In the genomic region with DNA sequence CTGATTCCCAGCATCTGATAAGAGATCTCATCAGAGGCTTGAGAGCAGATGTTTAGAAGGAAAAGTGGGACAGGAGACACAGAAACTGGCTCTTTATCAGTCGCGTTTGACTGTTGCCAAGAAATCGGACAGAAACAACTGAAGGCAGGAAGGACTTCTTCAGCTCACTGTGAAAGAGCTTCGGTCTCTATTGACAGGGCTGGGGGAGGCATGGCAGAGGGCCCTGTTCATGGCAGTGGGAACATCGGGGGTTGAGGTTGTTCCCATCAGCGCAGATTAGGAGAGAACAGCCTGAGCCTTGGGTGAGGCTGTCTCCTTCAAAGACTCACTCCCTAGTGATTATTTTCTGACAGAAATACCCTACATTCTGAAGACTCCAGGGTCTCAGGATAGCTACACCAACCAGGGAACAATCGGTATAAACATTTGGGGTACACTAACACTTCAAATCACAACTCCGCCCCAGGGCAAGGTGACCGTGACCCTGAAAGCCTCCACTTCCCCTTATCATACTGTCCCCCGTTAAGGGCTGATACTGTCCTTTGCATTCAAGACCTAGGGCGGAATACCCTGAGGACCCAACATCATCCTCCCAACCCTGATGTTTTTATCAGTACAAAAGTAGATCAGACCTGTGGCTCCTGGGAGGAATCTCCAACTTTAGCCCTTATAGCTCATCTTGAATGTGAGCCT, we compare ENCODE assay signal across 24 mouse cellular contexts.
DNase-seq lines count a peak whose midpoint lies in the region; ATAC-seq and TF ChIP-seq lines count a peak whose summit lies in the region.
"Had no signal": no experiment of that assay in that cellular context is flagged by ENCODE, and none has a peak within 500 bp of the region (broad histone marks: within the 10 kb centered on the region; RNA-seq: fewer than 3 reads in every experiment).

No protein-coding gene starts in this region.

- peak; percentile 16 for DNase-seq in lung, embryonic 14.5 days
- no peak for DNase-seq in lung, adult 18-20 months
- peak; percentile 60 for DNase-seq in ovary, postnatal 36 days (ENCODE audit: low spot score)
- DNase-seq in ovary, postnatal 14 days (ENCODE audit: low spot score): no peak
- DNase-seq in testis, postnatal 10 days (ENCODE audit: low spot score): peak; percentile 56
- no peak for DNase-seq in hindbrain, embryonic 10.5 days (ENCODE audit: low spot score)
- DNase-seq: adrenal gland, adult 2 months; adrenal gland, postnatal 14 days; cerebellum, adult 11-12 months; cerebellum, adult 8-10 months; cerebellum, postnatal 36 days; embryo, embryonic 11 days; gastrocnemius, postnatal 25 days; heart, adult 18-20 months had no signal

- no peaks in the 10 kb centered on the region for H3K27me3 ChIP-seq in lung, embryonic 14.5 days (ENCODE audit: insufficient read depth, low read length)
- H3K27me3 ChIP-seq in hindbrain, embryonic 10.5 days (ENCODE audit: insufficient read depth, poor library complexity, severe bottlenecking): no peaks in the 10 kb centered on the region
- H3K27me3 ChIP-seq: embryonic facial prominence, embryonic 13.5 days; forebrain, embryonic 12.5 days; forebrain, embryonic 15.5 days; heart, embryonic 13.5 days; hindbrain, embryonic 13.5 days had no signal

- no peak overlapping the region for H3K9ac ChIP-seq in lung, embryonic 14.5 days
- H3K9ac ChIP-seq: embryonic facial prominence, embryonic 13.5 days; forebrain, embryonic 12.5 days; forebrain, embryonic 15.5 days; heart, embryonic 13.5 days; hindbrain, embryonic 13.5 days had no signal

- H3K4me2 ChIP-seq in lung, embryonic 14.5 days: no peak overlapping the region
- H3K4me2 ChIP-seq: embryonic facial prominence, embryonic 13.5 days; forebrain, embryonic 12.5 days; forebrain, embryonic 15.5 days; heart, embryonic 13.5 days; hindbrain, embryonic 13.5 days had no signal

- no peak for TF ChIP-seq CTCF in lung, embryonic 14.5 days (IDR thresholded peaks at IDR 0.05; ENCODE audit: low read depth)

- no peak overlapping the region for H3K27ac ChIP-seq in lung, embryonic 14.5 days (ENCODE audit: low read depth)
- no peak overlapping the region for H3K27ac ChIP-seq in hindbrain, embryonic 10.5 days
- H3K27ac ChIP-seq: embryonic facial prominence, embryonic 10.5 days; embryonic facial prominence, embryonic 13.5 days; forebrain, embryonic 12.5 days; forebrain, embryonic 15.5 days; heart, embryonic 10.5 days; heart, embryonic 13.5 days; hindbrain, embryonic 13.5 days had no signal

- no peaks in the 10 kb centered on the region for H3K9me3 ChIP-seq in lung, embryonic 14.5 days (ENCODE audit: low read depth, low read length)
- H3K9me3 ChIP-seq in hindbrain, embryonic 10.5 days: no peaks in the 10 kb centered on the region
- H3K9me3 ChIP-seq: embryonic facial prominence, embryonic 10.5 days; embryonic facial prominence, embryonic 13.5 days; forebrain, embryonic 12.5 days; forebrain, embryonic 15.5 days; heart, embryonic 10.5 days; heart, embryonic 13.5 days; hindbrain, embryonic 13.5 days had no signal

- WGBS in lung, embryonic 14.5 days: 67% methylated on average over 11 of the region's 11 CpGs
- WGBS in hindbrain, embryonic 10.5 days: 90% methylated on average over 11 of the region's 11 CpGs

- peaks cover 5% of the 10 kb centered on the region; the same call in 1 of the 2 replicates for H3K4me1 ChIP-seq in lung, embryonic 14.5 days (ENCODE audit: insufficient read depth)
- peaks cover 17% of the 10 kb centered on the region; the same call in 1 of the 2 replicates for H3K4me1 ChIP-seq in hindbrain, embryonic 10.5 days (replicated peaks)
- H3K4me1 ChIP-seq: forebrain, embryonic 12.5 days; forebrain, embryonic 15.5 days; hindbrain, embryonic 13.5 days had no signal

- no peaks in the 10 kb centered on the region for H3K36me3 ChIP-seq in lung, embryonic 14.5 days (ENCODE audit: insufficient read depth)
- H3K36me3 ChIP-seq in hindbrain, embryonic 10.5 days: no peaks in the 10 kb centered on the region
- H3K36me3 ChIP-seq: embryonic facial prominence, embryonic 10.5 days; embryonic facial prominence, embryonic 13.5 days; forebrain, embryonic 12.5 days; forebrain, embryonic 15.5 days; heart, embryonic 10.5 days; heart, embryonic 13.5 days; hindbrain, embryonic 13.5 days had no signal

- H3K4me3 ChIP-seq in lung, embryonic 14.5 days (ENCODE audit: low read depth, low read length): no peak overlapping the region
- no peak overlapping the region for H3K4me3 ChIP-seq in hindbrain, embryonic 10.5 days
- H3K4me3 ChIP-seq: embryonic facial prominence, embryonic 10.5 days; embryonic facial prominence, embryonic 13.5 days; erythroblast, embryonic 14.5 days; forebrain, embryonic 12.5 days; forebrain, embryonic 15.5 days; heart, embryonic 10.5 days; heart, embryonic 13.5 days; hindbrain, embryonic 13.5 days had no signal

- ATAC-seq in lung, embryonic 14.5 days (ENCODE audit: insufficient read depth): no peak
- ATAC-seq: CD4-positive, CD25-positive, alpha-beta regulatory T cell, adult 4 months; forebrain, embryonic 15.5 days; hindbrain, embryonic 16.5 days had no signal

Comparison
In these comparisons a context has a peak if more than half of its experiments do, and no peak if none do; other contexts are left out.
1. DNase-seq: peak in lung, embryonic 14.5 days (single experiment), ovary, postnatal 36 days (single experiment) and testis, postnatal 10 days (single experiment); none in lung, adult 18-20 months (0 of 2), ovary, postnatal 14 days (single experiment) and hindbrain, embryonic 10.5 days (single experiment).